Mouse (Mus musculus): ENCODE measurements around the gene Ercc6.

GRCm38 (mm10) chr14:32513336-32514032 lies at the start of gene Ercc6:
- TF ChIP-seq CTCF (IDR thresholded peaks at IDR 0.05) (peak; percentile 24), POLR2A (IDR thresholded peaks at IDR 0.05; ENCODE audit: insufficient read depth, low read depth, low read length) (peak; percentile 81)
